Comparison of ENCODE assay signal across 8 mouse cellular contexts in genomic region chr4:139252051-139252760, GRCm38 (mm10). TPM values are rescaled to one million over a fixed set of nuclear protein-coding genes. Genes with fewer than 3 reads are reported as not detected.
A peak's percentile ranks its signal among the peaks of the same experiment; 100 is the strongest.
DNase-seq lines count a peak whose midpoint lies in the region; ATAC-seq and TF ChIP-seq lines count a peak whose summit lies in the region.

No protein-coding gene starts in this region.

- H3K27ac ChIP-seq in ES-E14 (ENCODE audit: insufficient read depth, low read depth, low read length, poor library complexity, severe bottlenecking) = no peak overlapping the region
- 0 out of 2 replicates have a peak overlapping the region, but pooled peaks have one; percentile 27 for H3K27ac ChIP-seq in forebrain, embryonic 14.5 days (ENCODE audit: low read depth, low read length)
- H3K27ac ChIP-seq in lung, embryonic 15.5 days = peak overlapping the region; percentile 93

- in situ Hi-C loops in ES-E14 (cut with MboI; ENCODE audit: low sequenced_read_pairs in 2 of 2, unreplicated experiment in 2 of 2) = no loop called here

- H3K4me2 ChIP-seq in forebrain, embryonic 14.5 days (ENCODE audit: low read length) = no peak overlapping the region
- no peak overlapping the region; the same call in 1 of the 2 replicates for H3K4me2 ChIP-seq in lung, embryonic 15.5 days

- peaks cover 23% of the 10 kb centered on the region for H3K36me3 ChIP-seq in ES-E14 (ENCODE audit: control insufficient read depth, insufficient read depth, low read length, poor library complexity, severe bottlenecking)
- H3K36me3 ChIP-seq in forebrain, embryonic 14.5 days (ENCODE audit: control insufficient read depth, insufficient read depth, low read length) = peaks cover 4% of the 10 kb centered on the region
- peaks cover 4% of the 10 kb centered on the region; the same call in 1 of the 2 replicates for H3K36me3 ChIP-seq in lung, embryonic 15.5 days

- peak; percentile 54; the same call in 1 of the 2 replicates for ATAC-seq in cerebellum, adult (ENCODE audit: insufficient number of reproducible peaks, low FRiP score, low TSS enrichment)
- ATAC-seq in forebrain, embryonic 14.5 days = peak; percentile 32; the same call in 1 of the 2 replicates
- peak; percentile 41; the same call in 1 of the 2 replicates for ATAC-seq in lung, embryonic 15.5 days (ENCODE audit: borderline replicate concordance, extremely low read depth, low FRiP score, low TSS enrichment)

- H3K27me3 ChIP-seq in forebrain, embryonic 14.5 days (replicated peaks; ENCODE audit: control insufficient read depth, insufficient read depth, low read length) = no peaks in the 10 kb centered on the region
- no peaks in the 10 kb centered on the region for H3K27me3 ChIP-seq in lung, embryonic 15.5 days

- H3K9ac ChIP-seq in ES-E14 (ENCODE audit: insufficient read depth, low read depth, low read length, poor library complexity, severe bottlenecking) = no peak overlapping the region
- no peak overlapping the region for H3K9ac ChIP-seq in forebrain, embryonic 14.5 days (ENCODE audit: low read length)
- H3K9ac ChIP-seq in lung, embryonic 15.5 days = no peak overlapping the region

- H3K9me3 ChIP-seq in ES-E14 (ENCODE audit: control insufficient read depth, insufficient read depth, low read depth, low read length) = no peaks in the 10 kb centered on the region
- H3K9me3 ChIP-seq in forebrain, embryonic 14.5 days (replicated peaks; ENCODE audit: control insufficient read depth, low read length) = no peaks in the 10 kb centered on the region
- H3K9me3 ChIP-seq in lung, embryonic 15.5 days = no peaks in the 10 kb centered on the region

- peaks cover 7 to 30% of the 10 kb centered on the region in 2 experiments; a peak in 3 of 4 replicates for H3K4me1 ChIP-seq in ES-E14 (ENCODE audit: control insufficient read depth in 2 of 2, insufficient read depth in 2 of 2, low read length in 2 of 2, poor library complexity in 1 of 2)
- H3K4me1 ChIP-seq in forebrain, embryonic 14.5 days (ENCODE audit: control insufficient read depth, insufficient read depth, low read length) = peaks cover 11% of the 10 kb centered on the region
- peaks cover 74% of the 10 kb centered on the region for H3K4me1 ChIP-seq in lung, embryonic 15.5 days

- peak; percentile 46 for DNase-seq in ES-E14 (ENCODE audit: low read depth, low spot score)
- peak; percentile 76 for DNase-seq in forebrain, embryonic 14.5 days (ENCODE audit: low spot score)
- DNase-seq in heart, postnatal 25 days (ENCODE audit: low spot score) = peak; percentile 69
- peak; percentile 87 for DNase-seq in layer of hippocampus, adult 11-12 months (ENCODE audit: low spot score)
- DNase-seq in ovary, postnatal 10 days (ENCODE audit: low spot score) = peak; percentile 53
- DNase-seq in thymus, postnatal 0 days (ENCODE audit: low spot score) = peak; percentile 73

- no peak overlapping the region for H3K4me3 ChIP-seq in ES-E14 (ENCODE audit: insufficient read depth in 1 of 2, low read depth in 1 of 2, low read length in 2 of 2, poor library complexity in 1 of 2, severe bottlenecking in 1 of 2)
- no peak overlapping the region for H3K4me3 ChIP-seq in forebrain, embryonic 14.5 days (ENCODE audit: low read depth, low read length)
- H3K4me3 ChIP-seq in lung, embryonic 15.5 days = no peak overlapping the region

- 57% methylated on average over 22 of the region's 22 CpGs for whole genome bisulfite sequencing in forebrain, embryonic 14.5 days
- WGBS in lung, embryonic 15.5 days = 23% methylated on average over 22 of the region's 22 CpGs

- intact Hi-C loops in heart, postnatal 25 days (cut with DNase I) = loop anchor here (1.0 to 5.0 kb wide), 2 partner anchors 60 to 166 kb away; partner anchors contain the start of gene Capzb

TF ChIP-seq in ES-E14, 5 proteins besides CTCF, POLR2A, EP300 and RAD21:
- TF ChIP-seq ZNF384 (IDR thresholded peaks at IDR 0.05; ENCODE audit: low read depth, low read length) (0 out of 2 replicates have a peak, but pooled peaks have one; percentile 38), MAFK (IDR thresholded peaks at IDR 0.05; ENCODE audit: insufficient read depth, low read depth, low read length) (no peak)

RNA-seq across cellular contexts. Expression of gene Pqlc2, which starts 58.3 kb away (rescaled TPM):
- 25.0 and 35.3 TPM in 2 replicates for total RNA-seq in ES-E14 (2012; rRNA removed)
- 8.9 and 10.5 TPM in 2 replicates for polyA plus RNA-seq in forebrain, embryonic 14.5 days (2014; fragmentation: Nextera tagmentation; extraction: Ambion mirVana)
- 1 to 10 TPM; 6.4 to 6.6 TPM for total RNA-seq in heart, postnatal 25 days (2021)
- polyA plus RNA-seq in lung, embryonic 15.5 days (2015; fragmentation: Nextera tagmentation; extraction: Ambion mirVana) = 11.0 and 12.0 TPM in 2 replicates
- 13.5 and 14.5 TPM in 2 replicates for polyA plus RNA-seq in thymus, postnatal 0 days (2015; fragmentation: Nextera tagmentation; extraction: Ambion mirVana)

RNA-seq across cellular contexts. Expression of gene Akr7a5, which starts 58.3 kb away (rescaled TPM):
- 24.7 and 27.2 TPM in 2 replicates for total RNA-seq in ES-E14 (2012; rRNA removed)
- 56.6 and 59.4 TPM in 2 replicates for polyA plus RNA-seq in forebrain, embryonic 14.5 days (2014; fragmentation: Nextera tagmentation; extraction: Ambion mirVana)
- 10 to 100 TPM; 42.6 to 46.8 TPM for total RNA-seq in heart, postnatal 25 days (2021)
- polyA plus RNA-seq in lung, embryonic 15.5 days (2015; fragmentation: Nextera tagmentation; extraction: Ambion mirVana) = 101 and 103 TPM in 2 replicates
- polyA plus RNA-seq in thymus, postnatal 0 days (2015; fragmentation: Nextera tagmentation; extraction: Ambion mirVana) = 68.9 and 75.5 TPM in 2 replicates

RNA-seq across cellular contexts. Expression of gene Capzb, which starts 59.5 kb away (rescaled TPM):
- total RNA-seq in ES-E14 (2012; rRNA removed) = 86.7 and 111 TPM in 2 replicates
- 272 and 278 TPM in 2 replicates for polyA plus RNA-seq in forebrain, embryonic 14.5 days (2014; fragmentation: Nextera tagmentation; extraction: Ambion mirVana)
- total RNA-seq in heart, postnatal 25 days (2021) = 100 to 1,000 TPM; 415 to 449 TPM
- 454 and 467 TPM in 2 replicates for polyA plus RNA-seq in lung, embryonic 15.5 days (2015; fragmentation: Nextera tagmentation; extraction: Ambion mirVana)
- 415 and 425 TPM in 2 replicates for polyA plus RNA-seq in thymus, postnatal 0 days (2015; fragmentation: Nextera tagmentation; extraction: Ambion mirVana)
